Mouse (Mus musculus) cerebellum, adult 18-20 months (tissue): ENCODE measurements around the gene Mapk8ip3.
A peak's percentile ranks its signal among the peaks of the same experiment; 100 is the strongest.

Source experiments
- DNase-seq, 2 experiments: peaks; one replicate each; pipeline ENCODE4 v3.0.0; 2021

Mapk8ip3 gene

DNA sequence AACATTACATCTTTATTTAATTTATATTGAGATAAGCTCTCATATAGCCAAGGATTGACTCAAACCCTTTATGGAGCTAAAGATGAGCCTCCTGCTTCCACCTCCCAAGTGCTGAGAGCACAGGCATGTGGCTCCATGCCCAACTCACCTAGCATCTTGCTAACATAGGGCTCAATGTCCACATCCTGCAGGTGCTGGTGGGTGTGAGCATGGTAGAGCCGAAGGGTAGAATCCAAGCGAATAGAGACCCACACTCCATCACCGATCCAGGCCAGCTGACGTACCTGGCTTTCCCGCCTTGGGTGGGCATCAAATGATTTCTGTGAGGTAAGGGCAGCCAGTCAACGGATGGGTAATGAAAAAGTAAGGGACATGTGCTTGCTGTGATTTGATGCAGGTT is 36.8 kb downstream of the Mapk8ip3 start:
- DNase-seq = no peak

DNA sequence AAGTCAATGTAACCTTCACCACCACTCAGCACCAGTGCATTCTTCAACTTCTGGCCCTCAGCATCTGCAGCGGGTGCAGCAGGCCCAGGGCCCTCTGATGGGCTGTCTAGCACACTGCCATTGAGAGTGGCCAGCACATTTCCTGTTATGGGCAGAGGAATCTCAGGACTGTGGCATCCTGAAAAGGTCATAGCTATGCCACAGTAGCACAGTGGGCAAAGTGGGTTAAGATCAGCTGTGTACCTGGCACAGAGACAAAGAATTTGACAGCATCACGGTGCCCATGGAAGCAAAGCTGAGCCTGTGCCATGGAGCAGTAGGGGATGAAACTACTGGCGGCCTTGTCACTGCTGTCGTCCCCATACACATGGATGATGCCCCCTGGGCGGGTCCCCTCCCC is 37.6 kb downstream of the Mapk8ip3 start:
- no peak for DNase-seq

- DNase-seq = no peak
Observed at GRCm38 (mm10) chr17:24898041-24898854, 38.5 kb downstream of the Mapk8ip3 start.

DNA sequence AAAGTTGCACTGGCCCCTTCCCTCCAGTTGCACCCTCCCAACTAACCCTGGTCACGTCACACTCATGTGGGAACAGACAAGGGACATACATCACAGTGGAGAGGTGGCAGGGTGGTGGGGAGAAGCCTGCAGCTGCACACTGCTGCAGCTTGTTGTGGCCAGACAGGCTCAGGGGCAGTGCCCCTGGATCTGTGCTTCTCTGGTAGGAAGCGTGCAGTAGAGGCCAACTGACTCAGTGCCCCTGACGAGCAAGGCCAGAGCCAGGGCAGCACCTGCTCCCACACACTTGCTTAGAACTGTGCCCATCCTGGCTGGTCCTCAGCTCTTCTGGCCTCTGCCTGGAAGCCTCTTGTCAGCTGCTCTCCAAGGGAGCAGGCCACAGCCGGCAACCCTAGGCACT is 39.2 kb downstream of the Mapk8ip3 start:
- no peak for DNase-seq

DNA sequence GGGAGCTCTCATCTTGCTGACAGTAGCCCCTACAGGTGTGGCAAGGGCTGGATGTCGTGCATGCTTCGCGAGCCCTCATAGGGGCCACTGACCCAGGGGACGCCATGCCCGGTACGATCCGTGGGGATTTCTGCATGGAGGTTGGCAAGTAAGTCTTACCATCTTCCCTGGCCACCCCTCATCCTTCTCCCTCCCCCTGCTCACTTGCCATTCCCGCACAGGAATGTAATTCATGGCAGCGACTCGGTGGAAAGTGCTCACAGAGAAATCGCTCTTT is 39.8 kb downstream of the Mapk8ip3 start:
- no peak for DNase-seq

GRCm38 (mm10) chr17:24896241-24896992 is 40.4 kb downstream of the Mapk8ip3 start, which contains the start of gene Nme3:
TSS of gene Nme3 (plus strand) at chr17:24896500.
- peak; percentile 75 to 80 for DNase-seq

GRCm38 (mm10) chr17:24895571-24896240 is 41.1 kb downstream of the Mapk8ip3 start:
- no peak for DNase-seq

- DNase-seq = peak; percentile 84 to 85
Observed at GRCm38 (mm10) chr17:24894995-24895547, 41.7 kb downstream of the Mapk8ip3 start, which contains the start of the genes Eme2 and Mrps34. TSS of gene Eme2 (minus strand) at chr17:24895087. TSS of gene Mrps34 (plus strand) at chr17:24895116.

- DNase-seq = no peak
Observed at GRCm38 (mm10) chr17:24894061-24894994, 42.4 kb downstream of the Mapk8ip3 start.

- no peak for DNase-seq
Observed at GRCm38 (mm10) chr17:24893276-24893675, 43.5 kb downstream of the Mapk8ip3 start.

DNA sequence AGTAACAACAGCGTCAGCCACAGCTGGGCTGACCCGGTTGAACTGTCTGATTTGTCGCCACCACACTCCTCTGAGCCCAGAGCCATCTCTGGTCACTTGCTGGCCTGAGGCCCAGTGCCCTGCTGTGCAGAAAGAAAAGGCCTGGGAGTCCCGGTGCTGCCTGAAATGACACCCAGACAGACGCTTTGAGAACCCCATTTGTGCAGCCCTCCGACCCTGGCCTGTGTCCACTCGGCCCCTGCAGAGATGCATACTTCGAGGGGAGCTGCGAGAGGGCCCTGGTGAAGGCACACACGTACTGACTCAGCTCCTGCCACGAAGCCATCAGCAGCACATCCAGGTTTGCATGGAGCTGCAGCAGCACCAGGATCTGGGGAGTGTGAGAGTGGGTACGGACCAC is 44.0 kb downstream of the Mapk8ip3 start:
- DNase-seq = peak in 1 of 2 experiments; percentile 50

DNA sequence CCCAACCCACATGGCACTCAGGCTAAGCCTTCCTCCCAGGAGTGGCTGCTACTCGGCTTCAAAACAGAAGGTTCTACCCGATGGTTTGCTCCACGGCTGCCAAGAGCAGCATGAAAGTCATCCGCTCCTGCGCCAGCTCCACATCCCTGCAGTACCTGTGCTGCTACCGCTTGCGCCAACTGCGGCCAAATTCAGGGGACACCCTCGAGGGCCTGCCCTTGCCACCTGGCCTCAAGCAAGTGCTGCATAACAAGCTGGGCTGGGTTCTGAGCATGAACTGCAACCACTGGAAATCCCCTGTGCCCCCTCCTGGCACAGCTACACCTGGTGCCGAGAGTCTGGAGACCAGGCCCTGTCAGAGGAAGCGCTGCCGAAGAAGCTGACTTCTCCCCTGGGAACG is 45.5 kb downstream of the Mapk8ip3 start:
- peak; percentile 68 to 73 for DNase-seq

GRCm38 (mm10) chr17:24890151-24891092 is 46.4 kb downstream of the Mapk8ip3 start:
- no peak for DNase-seq

GRCm38 (mm10) chr17:24888862-24889261 is 47.9 kb downstream of the Mapk8ip3 start:
- DNase-seq = no peak

GRCm38 (mm10) chr17:24887291-24888080 is 49.3 kb downstream of the Mapk8ip3 start:
- peak in 1 of 2 experiments; percentile 52 for DNase-seq

GRCm38 (mm10) chr17:24886932-24887271 is 49.9 kb downstream of the Mapk8ip3 start:
- no peak for DNase-seq

GRCm38 (mm10) chr17:24886134-24886931 is 50.4 kb downstream of the Mapk8ip3 start, which contains the start of the genes Nubp2 and Spsb3:
TSS of gene Nubp2 (minus strand) at chr17:24886349.
TSS of gene Spsb3 (plus strand) at chr17:24886643.
- DNase-seq = peak; percentile 98 to 99

DNA sequence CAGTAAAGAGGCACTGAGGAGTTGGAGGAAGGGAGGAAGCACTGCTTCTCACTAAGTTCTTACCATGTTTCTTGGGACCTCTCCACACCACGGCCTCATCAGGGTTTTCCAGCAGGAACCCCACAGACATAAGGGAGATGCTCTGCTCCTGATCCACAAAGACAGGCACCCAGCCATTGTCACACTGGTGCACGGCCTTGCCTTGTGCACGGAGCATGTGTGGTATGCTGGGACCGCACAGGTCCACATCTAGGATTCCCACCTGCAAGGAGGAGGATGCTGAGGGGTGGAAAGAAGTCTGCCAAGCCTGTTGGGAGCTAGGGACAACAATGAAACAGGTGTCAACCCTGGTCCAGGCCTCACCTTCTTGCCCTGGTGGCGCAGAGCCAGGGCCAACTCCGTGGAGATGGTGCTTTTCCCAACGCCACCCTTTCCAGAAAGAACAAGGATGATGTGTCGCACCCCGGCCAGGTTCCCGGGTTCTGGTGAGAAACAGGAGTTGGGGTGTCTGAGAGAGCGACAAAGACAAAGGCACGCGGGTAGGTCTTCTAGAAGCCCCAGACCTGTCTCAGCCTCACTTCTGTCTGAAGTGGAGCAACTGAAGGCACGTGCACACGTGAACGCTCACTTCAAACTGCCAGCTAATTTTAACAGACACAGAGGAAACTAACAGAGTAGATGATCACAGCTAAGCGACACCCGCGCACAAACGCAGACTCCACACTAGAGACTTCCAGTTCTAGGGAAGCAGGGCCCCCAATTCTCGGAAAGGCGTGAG is 51.2 kb downstream of the Mapk8ip3 start:
- peak in 1 of 2 experiments; percentile 49 for DNase-seq
